Mouse (Mus musculus): ENCODE data around the gene Pxdn. TPM values are rescaled to one million over a fixed set of nuclear protein-coding genes. Genes with fewer than 3 reads are reported as not detected.

The Pxdn gene
- polyA plus RNA-seq, 1 experiment from 2014 or later: 60.0 TPM

Other genes starting within 250 kb of the Pxdn start
- 0.20 and 0.23 TPM in 2 replicates for gene Tpo, start 195.0 kb downstream of the Pxdn start, polyA plus RNA-seq (2014; fragmentation: Nextera tagmentation; extraction: Ambion mirVana)

Data from hindbrain, embryonic 14.5 days (tissue).